Mouse (Mus musculus) spleen, postnatal 4 days (tissue): ENCODE data around the gene Cd59b.

Source experiments
- DNase-seq, 2 experiments: peaks; one replicate each; pipeline ENCODE4 v3.0.0; 2022; ENCODE audit warnings: low spot score in 2 of 2

Gene Cd59b

GRCm38 (mm10) chr2:104069704-104070185 is at the start of gene Cd59b:
TSS of gene Cd59b (plus strand) at chr2:104069849.
- DNase-seq: peak; percentile 85 to 87

- DNase-seq: no peak
These were observed 46.6 kb upstream of the Cd59b start for GRCm38 (mm10) chr2:104023096-104023495.

- DNase-seq: no peak
These were observed 45.0 kb upstream of the Cd59b start for GRCm38 (mm10) chr2:104024656-104025055.

GRCm38 (mm10) chr2:104027458-104028138 is 42.1 kb upstream of the Cd59b start, which contains the start of gene Fbxo3:
TSS of gene Fbxo3 (plus strand) at chr2:104027721.
- peak; percentile 92 to 95 for DNase-seq

- peak in 1 of 2 experiments; percentile 65 for DNase-seq
These were observed 41.4 kb upstream of the Cd59b start, which contains the start of gene 4931422A03Rik for GRCm38 (mm10) chr2:104028139-104028723. TSS of gene 4931422A03Rik (minus strand) at chr2:104028361.

- no peak for DNase-seq
These were observed 40.6 kb upstream of the Cd59b start for GRCm38 (mm10) chr2:104029074-104029473.

- DNase-seq: no peak
These were observed 39.3 kb upstream of the Cd59b start for GRCm38 (mm10) chr2:104030381-104030780.

- DNase-seq: no peak
These were observed 37.6 kb upstream of the Cd59b start for GRCm38 (mm10) chr2:104032056-104032455.

GRCm38 (mm10) chr2:104034832-104035472 is 34.7 kb upstream of the Cd59b start:
- DNase-seq: peak; percentile 72 to 81

GRCm38 (mm10) chr2:104035595-104035994 is 34.1 kb upstream of the Cd59b start:
- no peak for DNase-seq

- DNase-seq: no peak
These were observed 33.3 kb upstream of the Cd59b start for GRCm38 (mm10) chr2:104036316-104036715.

- no peak for DNase-seq
These were observed 31.4 kb upstream of the Cd59b start for GRCm38 (mm10) chr2:104038236-104038635.

- DNase-seq: no peak
These were observed 28.0 kb upstream of the Cd59b start for GRCm38 (mm10) chr2:104041632-104042031.

- DNase-seq: no peak
These were observed 26.9 kb upstream of the Cd59b start for GRCm38 (mm10) chr2:104042766-104043165.

- DNase-seq: no peak
These were observed 25.8 kb upstream of the Cd59b start for GRCm38 (mm10) chr2:104043624-104044478.

GRCm38 (mm10) chr2:104044479-104045080 is 25.1 kb upstream of the Cd59b start:
- peak in 1 of 2 experiments; percentile 41 for DNase-seq

- no peak for DNase-seq
These were observed 11.3 kb upstream of the Cd59b start for GRCm38 (mm10) chr2:104058381-104058780.

- DNase-seq: no peak
These were observed 10.7 kb upstream of the Cd59b start for GRCm38 (mm10) chr2:104058954-104059353.

GRCm38 (mm10) chr2:104059786-104060185 is 9.9 kb upstream of the Cd59b start:
- no peak for DNase-seq

- DNase-seq: no peak
These were observed 8.7 kb upstream of the Cd59b start for GRCm38 (mm10) chr2:104060996-104061395.

GRCm38 (mm10) chr2:104062665-104063064 is 7.0 kb upstream of the Cd59b start:
- no peak for DNase-seq
